Mouse (Mus musculus) gastrocnemius, adult 8-10 months (tissue): Measurements from ENCODE around the gene Ubap2. TPM values are rescaled to one million over a fixed set of nuclear protein-coding genes. Genes with fewer than 3 reads are reported as not detected.

Experiments
- DNase-seq, 2 experiments: peaks; one replicate each; pipeline ENCODE4 v3.0.0; 2022; ENCODE audit warnings: low spot score in 2 of 2
- total RNA-seq, 4 experiments: library from RNA; stranded (reverse); gene quantifications; 2 replicates each; pipeline ENCODE4 v1.2.4; 2022

Gene Ubap2
- total RNA-seq, 4 experiments from 2014 or later = 72.8 to 87.2 (median 82.4) TPM

DNA sequence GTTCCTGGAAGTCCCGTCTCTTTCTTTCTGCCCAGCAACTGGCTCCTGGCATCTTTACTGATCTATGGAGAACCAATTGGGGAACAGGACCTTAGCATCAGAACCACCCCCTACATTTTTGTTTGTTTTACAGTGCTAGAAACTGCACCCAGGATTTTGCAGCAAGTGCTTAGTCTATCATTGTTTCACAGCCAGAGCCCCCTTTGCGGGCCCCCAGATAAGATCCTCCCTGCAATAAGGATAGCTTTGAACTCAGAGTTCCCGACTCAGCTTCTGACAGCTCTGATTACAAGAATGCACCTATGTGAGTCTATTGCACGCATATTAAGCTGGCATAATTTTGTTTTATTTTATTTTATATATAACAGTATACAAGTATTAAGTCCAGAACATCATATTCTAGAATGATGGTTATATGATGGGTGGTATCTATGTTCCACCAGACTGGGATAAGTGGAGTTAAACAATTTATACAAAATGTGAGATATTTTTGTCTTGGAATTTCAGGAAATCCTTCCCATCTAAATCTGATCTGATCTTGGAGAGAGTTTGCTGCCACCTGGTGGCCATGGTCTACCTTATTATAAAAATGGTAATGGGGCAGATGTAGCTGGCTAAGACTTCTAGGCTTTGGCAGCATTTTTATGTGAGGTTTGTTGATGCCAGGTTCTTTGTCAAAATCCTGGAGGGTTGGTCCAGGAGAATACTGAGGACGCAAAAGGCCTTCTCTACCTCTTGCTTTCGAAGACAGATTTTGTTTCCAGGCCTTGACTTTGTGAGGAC lies 109.1 kb downstream of the Ubap2 start:
- DNase-seq = peak; percentile 55 to 57

DNA sequence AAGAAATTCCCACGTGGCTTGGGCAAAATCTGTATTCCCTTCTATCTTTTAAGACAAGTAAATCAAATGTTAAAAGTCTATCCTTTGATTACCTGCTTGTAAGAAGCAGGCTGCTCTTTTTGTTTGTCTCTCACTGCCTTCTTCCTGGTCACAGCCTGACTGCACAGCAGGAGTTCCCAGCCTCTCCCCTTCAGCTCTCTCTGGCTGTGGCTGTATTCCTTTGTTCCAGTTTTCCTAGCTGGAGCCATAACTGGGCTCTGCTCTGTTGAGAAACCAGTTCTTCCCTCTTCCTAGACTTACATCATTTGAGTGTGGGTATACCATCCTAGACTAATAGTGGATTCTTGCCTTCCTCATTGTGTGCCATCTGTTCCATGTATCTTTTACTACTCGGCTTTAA lies 110.0 kb downstream of the Ubap2 start:
- DNase-seq = no peak

DNA sequence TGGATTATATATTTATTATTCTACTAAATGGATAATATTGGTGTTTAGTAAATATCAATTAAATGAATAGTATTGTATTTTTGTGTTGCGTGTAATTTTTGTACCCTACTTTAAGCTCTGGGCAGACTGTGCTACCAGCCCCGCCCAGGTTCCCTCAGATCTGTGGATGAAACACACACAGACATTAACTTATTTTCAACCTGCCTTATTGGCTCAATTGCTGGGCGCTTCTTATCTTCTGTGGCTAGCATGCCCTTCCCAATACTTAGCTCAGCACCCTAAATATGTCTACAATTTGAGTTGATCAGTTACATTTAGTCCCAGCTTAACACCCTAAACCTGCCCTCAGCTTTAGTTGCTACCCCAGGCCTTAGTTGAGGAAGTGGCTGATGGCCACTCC lies 113.7 kb downstream of the Ubap2 start:
- no peak for DNase-seq

DNA sequence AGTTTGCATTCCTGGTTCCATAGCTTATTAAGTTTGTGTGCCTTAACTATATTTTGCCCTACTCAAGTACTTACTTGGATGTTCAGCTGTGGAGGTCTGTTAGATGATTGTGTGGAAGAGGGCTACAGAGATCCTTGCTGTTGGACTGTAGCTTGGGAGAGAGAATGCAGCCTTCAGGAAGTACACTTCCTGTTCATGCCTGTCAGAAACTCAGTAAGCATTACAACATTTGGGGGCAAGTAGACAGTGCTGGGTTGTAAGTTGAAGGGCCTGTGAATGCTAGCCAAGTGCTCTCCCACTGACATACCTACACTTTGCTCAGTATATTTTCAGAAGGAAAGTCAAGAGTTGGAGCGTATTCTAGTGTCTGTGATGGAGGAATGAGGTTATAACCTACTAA lies 116.7 kb downstream of the Ubap2 start:
- no peak for DNase-seq

DNA sequence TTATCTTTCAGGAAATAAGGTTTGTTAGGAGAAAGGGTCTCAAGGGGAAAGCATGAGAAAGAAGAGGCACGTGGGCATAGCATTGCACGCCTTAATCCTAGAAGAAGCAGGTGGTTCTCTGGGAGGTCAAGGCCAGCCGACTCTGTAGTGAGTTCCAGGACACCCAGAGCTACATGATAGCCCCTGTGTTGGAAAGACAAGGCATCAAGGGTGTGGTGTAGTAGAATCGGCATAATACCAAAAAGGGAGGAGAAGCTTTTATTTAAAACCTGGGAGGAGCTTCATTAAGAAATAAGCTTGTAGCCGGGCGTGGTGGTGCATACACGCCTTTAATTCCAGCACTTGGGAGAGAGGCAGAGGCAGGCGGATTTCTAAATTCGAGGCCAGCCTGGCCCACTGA lies 118.0 kb downstream of the Ubap2 start:
- no peak for DNase-seq

DNA sequence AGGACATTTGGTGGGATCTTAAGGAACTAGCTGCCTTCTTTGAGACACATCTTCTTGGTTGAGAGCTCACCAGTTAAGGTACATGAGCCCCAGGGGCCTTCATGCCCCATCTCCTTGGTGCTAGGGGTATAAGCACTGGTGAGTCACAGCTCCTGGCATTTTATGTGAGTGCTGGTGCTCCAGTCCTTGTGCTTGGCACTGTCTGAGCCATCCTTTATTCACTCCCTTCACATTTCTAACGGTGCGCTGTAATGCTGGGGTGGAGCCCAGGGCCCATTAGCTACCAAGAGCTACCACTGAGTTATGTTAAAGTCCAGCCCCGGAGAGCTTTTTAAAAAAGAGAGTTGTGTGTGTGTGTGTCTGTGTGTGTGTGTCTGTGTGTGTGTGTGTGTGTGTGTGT lies 121.8 kb downstream of the Ubap2 start:
- no peak for DNase-seq

DNA sequence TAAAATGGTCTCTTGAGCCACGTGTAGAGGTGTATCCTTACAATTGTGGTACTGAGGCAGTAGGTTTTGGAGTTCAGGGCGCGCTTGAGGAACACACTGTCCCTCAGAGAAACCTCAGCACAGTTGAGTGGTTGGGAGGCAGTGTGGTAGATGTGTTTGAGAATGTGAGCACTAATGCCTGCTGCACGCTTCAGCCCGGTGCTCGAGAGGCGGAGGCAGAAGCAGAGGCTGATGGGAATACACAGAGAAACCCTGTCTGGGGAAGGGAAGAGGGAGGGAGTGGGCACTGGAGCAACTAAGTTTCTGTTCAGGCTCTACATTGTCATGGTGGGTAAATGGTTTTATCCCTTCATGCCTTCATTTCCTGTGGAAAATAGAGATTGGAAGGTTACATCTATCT lies 123.8 kb downstream of the Ubap2 start:
- DNase-seq = no peak

DNA sequence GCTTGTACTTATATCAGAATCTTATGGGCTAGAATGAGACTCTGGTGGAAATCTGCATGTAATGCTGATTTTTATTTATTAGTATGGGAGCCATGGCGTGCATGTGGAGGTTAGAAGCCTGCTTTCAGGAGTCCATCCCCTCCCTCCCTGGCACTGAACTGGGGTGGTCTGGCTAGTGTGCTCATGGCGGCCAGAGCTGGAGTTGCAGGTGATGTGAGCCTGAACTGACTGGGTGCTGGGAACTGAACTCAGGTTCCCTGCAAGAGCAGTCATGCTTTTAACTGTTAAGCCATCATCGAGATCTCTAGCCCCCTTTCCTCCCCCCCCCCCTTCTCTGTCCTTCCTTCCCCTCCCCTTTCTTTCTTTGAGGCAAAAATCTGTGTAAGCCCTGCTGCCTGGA lies 125.1 kb downstream of the Ubap2 start:
- DNase-seq = no peak

Other genes starting within 250 kb of the Ubap2 start
- 1 to 10 TPM; 5.4 to 9.4 (median 7.2) TPM for gene Aqp7, start 227.0 kb downstream of the Ubap2 start, total RNA-seq
- gene Aqp3, start 177.0 kb downstream of the Ubap2 start, total RNA-seq = not detected
- 10 to 100 TPM; 16.4 to 20.9 (median 17.8) TPM for gene Nol6, start 150.7 kb downstream of the Ubap2 start, total RNA-seq
- gene Ube2r2, start 139.4 kb downstream of the Ubap2 start, total RNA-seq = 100 to 1,000 TPM; 178 to 274 (median 231) TPM
- gene Dcaf12, start 39.7 kb upstream of the Ubap2 start, total RNA-seq = 10 to 100 TPM; 27.4 to 30.4 (median 28.7) TPM
- 10 to 100 TPM; 36.8 to 54.6 (median 42.7) TPM for gene Ubap1, start 73.9 kb upstream of the Ubap2 start, total RNA-seq
- gene Kif24, start 189.7 kb upstream of the Ubap2 start, total RNA-seq = under 1 TPM; 0.12 to 0.36 (median 0.15) TPM
- gene Nudt2, start 190.0 kb upstream of the Ubap2 start, total RNA-seq = 10 to 100 TPM; 23.9 to 32.6 (median 27.9) TPM
- 100 to 1,000 TPM in 1 of 4 experiments, 10 to 100 TPM in 3; 65.9 to 101 (median 86.2) TPM for gene AI464131, start 227.9 kb upstream of the Ubap2 start, total RNA-seq
- gene 1110017D15Rik, start 242.2 kb upstream of the Ubap2 start, total RNA-seq = not detected